Mouse (Mus musculus): ENCODE data around the gene Arhgap31. TPM values are rescaled to one million over a fixed set of nuclear protein-coding genes. Genes with fewer than 3 reads are reported as not detected.

Gene Arhgap31
- polyA plus RNA-seq, 1 experiment from 2014 or later, result 8.4 TPM

- no peak overlapping the region for H3K9ac ChIP-seq (ENCODE audit: low read length)
- no peak overlapping the region for H3K4me3 ChIP-seq (ENCODE audit: low read depth, low read length)
- no peak overlapping the region; the same call in 1 of the 2 replicates for H3K4me2 ChIP-seq
- H3K27me3 ChIP-seq (ENCODE audit: control insufficient read depth, insufficient read depth, low read length), result peaks cover 5% of the 10 kb centered on the region; the same call in 1 of the 2 replicates
- H3K9me3 ChIP-seq (ENCODE audit: control insufficient read depth, low read length), result no peaks in the 10 kb centered on the region
- no peaks in the 10 kb centered on the region; the same call in 1 of the 2 replicates for H3K4me1 ChIP-seq (ENCODE audit: control insufficient read depth, insufficient read depth, low read length)
- 78% methylated on average over 4 of the region's 4 CpGs for WGBS
- no peak for DNase-seq (ENCODE audit: low spot score, missing footprints)
- ATAC-seq (ENCODE audit: low FRiP score), result no peak
- no peak overlapping the region for H3K27ac ChIP-seq (ENCODE audit: low read depth, low read length)
- H3K36me3 ChIP-seq (ENCODE audit: control insufficient read depth, insufficient read depth, low read length), result no peaks in the 10 kb centered on the region
Observed at GRCm38 (mm10) chr16:38711245-38711644, 1.8 kb downstream of the Arhgap31 start.

GRCm38 (mm10) chr16:38708962-38709520 lies 4.0 kb downstream of the Arhgap31 start:
- no peak overlapping the region for H3K4me2 ChIP-seq
- ATAC-seq (ENCODE audit: low FRiP score) (no peak), DNase-seq (ENCODE audit: low spot score, missing footprints) (no peak)
- no peak overlapping the region for H3K4me3 ChIP-seq (ENCODE audit: low read depth, low read length)
- 62% methylated on average over 7 of the region's 7 CpGs for WGBS
- peaks cover 5% of the 10 kb centered on the region; the same call in 1 of the 2 replicates for H3K27me3 ChIP-seq (ENCODE audit: control insufficient read depth, insufficient read depth, low read length)
- no peaks in the 10 kb centered on the region for H3K9me3 ChIP-seq (ENCODE audit: control insufficient read depth, low read length)
- H3K27ac ChIP-seq (ENCODE audit: low read depth, low read length), result no peak overlapping the region
- H3K36me3 ChIP-seq (ENCODE audit: control insufficient read depth, insufficient read depth, low read length), result no peaks in the 10 kb centered on the region
- no peak overlapping the region for H3K9ac ChIP-seq (ENCODE audit: low read length)
- H3K4me1 ChIP-seq (ENCODE audit: control insufficient read depth, insufficient read depth, low read length), result no peaks in the 10 kb centered on the region; the same call in 1 of the 2 replicates

GRCm38 (mm10) chr16:38706782-38707181 lies 6.3 kb downstream of the Arhgap31 start:
- ATAC-seq (ENCODE audit: low FRiP score) (no peak), DNase-seq (ENCODE audit: low spot score, missing footprints) (no peak)
- H3K4me2 ChIP-seq, result no peak overlapping the region
- no peak overlapping the region for H3K9ac ChIP-seq (ENCODE audit: low read length)
- no peak overlapping the region for H3K4me3 ChIP-seq (ENCODE audit: low read depth, low read length)
- H3K4me1 ChIP-seq (ENCODE audit: control insufficient read depth, insufficient read depth, low read length), result peaks cover 3% of the 10 kb centered on the region; the same call in 1 of the 2 replicates
- 87% methylated on average over 7 of the region's 7 CpGs for WGBS
- H3K27me3 ChIP-seq (ENCODE audit: control insufficient read depth, insufficient read depth, low read length), result peaks cover 5% of the 10 kb centered on the region; the same call in 1 of the 2 replicates
- H3K36me3 ChIP-seq (ENCODE audit: control insufficient read depth, insufficient read depth, low read length), result no peaks in the 10 kb centered on the region
- no peaks in the 10 kb centered on the region for H3K9me3 ChIP-seq (ENCODE audit: control insufficient read depth, low read length)
- no peak overlapping the region for H3K27ac ChIP-seq (ENCODE audit: low read depth, low read length)

- H3K9me3 ChIP-seq (ENCODE audit: control insufficient read depth, low read length), result no peaks in the 10 kb centered on the region
- DNase-seq (ENCODE audit: low spot score, missing footprints) (no peak), ATAC-seq (ENCODE audit: low FRiP score) (no peak)
- no peak overlapping the region for H3K9ac ChIP-seq (ENCODE audit: low read length)
- WGBS, result 70% methylated on average over 9 of the region's 9 CpGs
- no peaks in the 10 kb centered on the region for H3K27me3 ChIP-seq (ENCODE audit: control insufficient read depth, insufficient read depth, low read length)
- no peak overlapping the region for H3K4me2 ChIP-seq
- H3K27ac ChIP-seq (ENCODE audit: low read depth, low read length), result no peak overlapping the region
- no peak overlapping the region for H3K4me3 ChIP-seq (ENCODE audit: low read depth, low read length)
- H3K4me1 ChIP-seq (ENCODE audit: control insufficient read depth, insufficient read depth, low read length), result peaks cover 3% of the 10 kb centered on the region; the same call in 1 of the 2 replicates
- H3K36me3 ChIP-seq (ENCODE audit: control insufficient read depth, insufficient read depth, low read length), result no peaks in the 10 kb centered on the region
Observed at GRCm38 (mm10) chr16:38705531-38706281, 7.4 kb downstream of the Arhgap31 start.

- Histone ChIP-seq H3K4me3 (ENCODE audit: low read depth, low read length) (no peak overlapping the region), H3K9me3 (ENCODE audit: control insufficient read depth, low read length) (no peaks in the 10 kb centered on the region), H3K4me1 (ENCODE audit: control insufficient read depth, insufficient read depth, low read length) (peaks cover 3% of the 10 kb centered on the region; the same call in 1 of the 2 replicates), H3K4me2 (no peak overlapping the region), H3K27me3 (ENCODE audit: control insufficient read depth, insufficient read depth, low read length) (no peaks in the 10 kb centered on the region), H3K9ac (ENCODE audit: low read length) (no peak overlapping the region), H3K36me3 (ENCODE audit: control insufficient read depth, insufficient read depth, low read length) (no peaks in the 10 kb centered on the region), H3K27ac (ENCODE audit: low read depth, low read length) (no peak overlapping the region)
- WGBS, result 61% methylated on average over 6 of the region's 6 CpGs
- no peak for ATAC-seq (ENCODE audit: low FRiP score)
- DNase-seq (ENCODE audit: low spot score, missing footprints), result no peak
Observed at GRCm38 (mm10) chr16:38703501-38703900, 9.6 kb downstream of the Arhgap31 start.

- H3K4me2 ChIP-seq, result no peak overlapping the region
- H3K4me3 ChIP-seq (ENCODE audit: low read depth, low read length), result no peak overlapping the region
- no peak overlapping the region for H3K27ac ChIP-seq (ENCODE audit: low read depth, low read length)
- H3K36me3 ChIP-seq (ENCODE audit: control insufficient read depth, insufficient read depth, low read length), result no peaks in the 10 kb centered on the region
- H3K27me3 ChIP-seq (ENCODE audit: control insufficient read depth, insufficient read depth, low read length), result no peaks in the 10 kb centered on the region
- 85% methylated on average over 3 of the region's 3 CpGs for WGBS
- H3K9me3 ChIP-seq (ENCODE audit: control insufficient read depth, low read length), result no peaks in the 10 kb centered on the region
- H3K9ac ChIP-seq (ENCODE audit: low read length), result no peak overlapping the region
- H3K4me1 ChIP-seq (ENCODE audit: control insufficient read depth, insufficient read depth, low read length), result peaks cover 3% of the 10 kb centered on the region; the same call in 1 of the 2 replicates
- no peak for ATAC-seq (ENCODE audit: low FRiP score)
- DNase-seq (ENCODE audit: low spot score, missing footprints), result peak; percentile 78
Observed at GRCm38 (mm10) chr16:38702316-38702715, 10.8 kb downstream of the Arhgap31 start.

GRCm38 (mm10) chr16:38701492-38702185 lies 11.4 kb downstream of the Arhgap31 start:
- Histone ChIP-seq H3K9me3 (ENCODE audit: control insufficient read depth, low read length) (no peaks in the 10 kb centered on the region), H3K4me3 (ENCODE audit: low read depth, low read length) (no peak overlapping the region), H3K27me3 (ENCODE audit: control insufficient read depth, insufficient read depth, low read length) (no peaks in the 10 kb centered on the region), H3K4me2 (peak overlapping the region; percentile 16; the same call in 1 of the 2 replicates), H3K36me3 (ENCODE audit: control insufficient read depth, insufficient read depth, low read length) (no peaks in the 10 kb centered on the region), H3K9ac (ENCODE audit: low read length) (peak overlapping the region; percentile 21; the same call in 1 of the 2 replicates), H3K4me1 (ENCODE audit: control insufficient read depth, insufficient read depth, low read length) (peaks cover 3% of the 10 kb centered on the region; the same call in 1 of the 2 replicates), H3K27ac (ENCODE audit: low read depth, low read length) (0 out of 2 replicates have a peak overlapping the region, but pooled peaks have one; percentile 25)
- ATAC-seq (ENCODE audit: low FRiP score), result peak; percentile 84
- peak; percentile 95 for DNase-seq (ENCODE audit: low spot score, missing footprints)
- WGBS, result 37% methylated on average over 9 of the region's 9 CpGs

- Histone ChIP-seq H3K4me3 (ENCODE audit: low read depth, low read length) (no peak overlapping the region), H3K27ac (ENCODE audit: low read depth, low read length) (no peak overlapping the region)
- 84% methylated on average over 16 of the region's 16 CpGs for WGBS
Observed at GRCm38 (mm10) chr16:38700392-38701162, 12.5 kb downstream of the Arhgap31 start.

More at GRCm38 (mm10) chr16:38700392-38701162, 12.5 kb downstream of the Arhgap31 start:
- H3K36me3 ChIP-seq (ENCODE audit: control insufficient read depth, insufficient read depth, low read length), result no peaks in the 10 kb centered on the region
- DNase-seq (ENCODE audit: low spot score, missing footprints), result peak; percentile 84
- H3K4me2 ChIP-seq, result no peak overlapping the region
- no peak for ATAC-seq (ENCODE audit: low FRiP score)
- no peaks in the 10 kb centered on the region for H3K27me3 ChIP-seq (ENCODE audit: control insufficient read depth, insufficient read depth, low read length)
- peaks cover 3% of the 10 kb centered on the region; the same call in 1 of the 2 replicates for H3K4me1 ChIP-seq (ENCODE audit: control insufficient read depth, insufficient read depth, low read length)
- H3K9me3 ChIP-seq (ENCODE audit: control insufficient read depth, low read length), result no peaks in the 10 kb centered on the region
- H3K9ac ChIP-seq (ENCODE audit: low read length), result no peak overlapping the region
